Mouse (Mus musculus): ENCODE results near the gene Nae1. TPM values are rescaled to one million over a fixed set of nuclear protein-coding genes. Genes with fewer than 3 reads are reported as not detected.

The Nae1 gene
- total RNA-seq, 2 experiments from 2014 or later = 69.1 to 88.3 TPM

GRCm38 (mm10) chr8:104533551-104533950 is 886 bp downstream of the Nae1 start:
- ATAC-seq (replicated peaks; ENCODE audit: poor library complexity) = 0 out of 2 replicates have a peak, but pooled peaks have one; percentile 1

- ATAC-seq (replicated peaks; ENCODE audit: poor library complexity) = no peak
Observed at GRCm38 (mm10) chr8:104529671-104530070, 4.8 kb downstream of the Nae1 start.

- no peak for ATAC-seq (replicated peaks; ENCODE audit: poor library complexity)
Observed at GRCm38 (mm10) chr8:104517872-104518271, 16.6 kb downstream of the Nae1 start.

- ATAC-seq (replicated peaks; ENCODE audit: poor library complexity) = no peak
Observed at GRCm38 (mm10) chr8:104510134-104510533, 24.3 kb downstream of the Nae1 start.

- peak; percentile 67 for ATAC-seq (replicated peaks; ENCODE audit: poor library complexity)
Observed at GRCm38 (mm10) chr8:104509061-104510006, 25.1 kb downstream of the Nae1 start, which contains the start of gene Terb1. Gene Terb1, minus strand, starts transcription at chr8:104509910.

- ATAC-seq (replicated peaks; ENCODE audit: poor library complexity) = no peak
Observed at GRCm38 (mm10) chr8:104479091-104479490, 55.3 kb downstream of the Nae1 start.

- ATAC-seq (replicated peaks; ENCODE audit: poor library complexity) = no peak
Observed at GRCm38 (mm10) chr8:104472465-104472864, 62.0 kb downstream of the Nae1 start.

GRCm38 (mm10) chr8:104467463-104467862 is 67.0 kb downstream of the Nae1 start:
- ATAC-seq (replicated peaks; ENCODE audit: poor library complexity) = peak; percentile 83

Other genes starting within 250 kb of the Nae1 start
- not detected in 2 replicates for gene Cmtm2a, start 241.5 kb downstream of the Nae1 start, total RNA-seq (2015)
- gene Cmtm2a, start 241.5 kb downstream of the Nae1 start, total RNA-seq (2017) = not detected in 2 replicates
- not detected in 2 replicates for gene Gm45711, start 224.6 kb downstream of the Nae1 start, total RNA-seq (2015)
- not detected in 2 replicates for gene Gm45711, start 224.6 kb downstream of the Nae1 start, total RNA-seq (2017)
- gene Cmtm1, start 224.5 kb downstream of the Nae1 start, total RNA-seq (2015) = not detected in 2 replicates
- gene Cmtm1, start 224.5 kb downstream of the Nae1 start, total RNA-seq (2017) = not detected in 2 replicates
- gene Gm11020, start 213.1 kb downstream of the Nae1 start, total RNA-seq (2015) = not detected in 2 replicates
- gene Gm11020, start 213.1 kb downstream of the Nae1 start, total RNA-seq (2017) = not detected in 2 replicates
- not detected in 2 replicates for gene Cmtm2b, start 212.4 kb downstream of the Nae1 start, total RNA-seq (2015)
- gene Cmtm2b, start 212.4 kb downstream of the Nae1 start, total RNA-seq (2017) = not detected in 2 replicates
- gene Cmtm3, start 195.2 kb downstream of the Nae1 start, total RNA-seq (2015) = 28.2 and 39.9 TPM in 2 replicates
- gene Cmtm3, start 195.2 kb downstream of the Nae1 start, total RNA-seq (2017) = 12.0 and 21.6 TPM in 2 replicates
- gene Cmtm4, start 138.8 kb downstream of the Nae1 start, total RNA-seq (2015) = 0.79 and 0.85 TPM in 2 replicates
- gene Cmtm4, start 138.8 kb downstream of the Nae1 start, total RNA-seq (2017) = 0.84 and 0.87 TPM in 2 replicates
- gene Dync1li2, start 91.6 kb downstream of the Nae1 start, total RNA-seq (2015) = 14.7 and 25.4 TPM in 2 replicates
- gene Dync1li2, start 91.6 kb downstream of the Nae1 start, total RNA-seq (2017) = 46.5 and 52.6 TPM in 2 replicates
- gene Terb1, start 24.7 kb downstream of the Nae1 start, total RNA-seq (2015) = not detected in 2 replicates
- not detected in 2 replicates for gene Terb1, start 24.7 kb downstream of the Nae1 start, total RNA-seq (2017)
- not detected in 2 replicates for gene Car7, start 52 bp upstream of the Nae1 start, total RNA-seq (2015)
- 0.07 and 0.33 TPM in 2 replicates for gene Car7, start 52 bp upstream of the Nae1 start, total RNA-seq (2017)
- 8.8 and 9.3 TPM in 2 replicates for gene Pdp2, start 56.8 kb upstream of the Nae1 start, total RNA-seq (2015)
- gene Pdp2, start 56.8 kb upstream of the Nae1 start, total RNA-seq (2017) = 7.2 and 9.2 TPM in 2 replicates
- gene Cdh16, start 89.8 kb upstream of the Nae1 start, total RNA-seq (2015) = not detected in 2 replicates
- gene Cdh16, start 89.8 kb upstream of the Nae1 start, total RNA-seq (2017) = not detected in 2 replicates
- gene Rrad, start 96.7 kb upstream of the Nae1 start, total RNA-seq (2015) = 0.76 and 1.2 TPM in 2 replicates
- gene Rrad, start 96.7 kb upstream of the Nae1 start, total RNA-seq (2017) = 1.5 and 1.9 TPM in 2 replicates
- 12.0 and 15.7 TPM in 2 replicates for gene Ciao2b, start 107.3 kb upstream of the Nae1 start, total RNA-seq (2015)
- gene Ciao2b, start 107.3 kb upstream of the Nae1 start, total RNA-seq (2017) = 20.7 and 22.1 TPM in 2 replicates
- gene Ces2a, start 199.4 kb upstream of the Nae1 start, total RNA-seq (2015) = not detected in 2 replicates
- not detected in 2 replicates for gene Ces2a, start 199.4 kb upstream of the Nae1 start, total RNA-seq (2017)

Measured in megakaryocyte progenitor cell, adult 5-6 weeks (primary cell).